Mouse (Mus musculus) myocyte (in vitro differentiated cells): ENCODE data around the gene Hist1h4n. TPM values are rescaled to one million over a fixed set of nuclear protein-coding genes. Genes with fewer than 3 reads are reported as not detected.
"Not testable (repeated sequence)": the region's sequence is repeated elsewhere in the genome, so short reads cannot be mapped to it uniquely, and the experiment has no call there.

Experiments used
- H3K27me3 ChIP-seq: one replicate; pipeline ENCODE4 v1.6.1; 2011; ENCODE audit not compliant: control insufficient read depth, insufficient read depth, insufficient read length
- H3K36me3 ChIP-seq: one replicate; pipeline ENCODE4 v1.6.1; 2011; ENCODE audit not compliant: control insufficient read depth, insufficient read depth
- H3K4me2 ChIP-seq: one replicate; pipeline ENCODE4 v1.6.1; 2011; ENCODE audit warnings: low read depth, control low read depth
- H3K4me3 ChIP-seq: one replicate; pipeline ENCODE4 v1.5.1; 2011; ENCODE audit warnings: mild to moderate bottlenecking, control low read depth, moderate library complexity
- H3K79me2 ChIP-seq: one replicate; pipeline ENCODE4 v1.6.1; 2011; ENCODE audit not compliant: control insufficient read depth, insufficient read depth
- H3ac ChIP-seq: one replicate; pipeline ENCODE4 v1.6.1; 2011; ENCODE audit not compliant: control insufficient read depth, insufficient read length
- CEBPB ChIP-seq: IDR thresholded peaks from 2 replicates; pipeline ENCODE4 v1.6.1; 2011; ENCODE audit warnings: mild to moderate bottlenecking, moderate library complexity; ENCODE audit not compliant: poor library complexity, insufficient read depth, severe bottlenecking
- E2F4 ChIP-seq: IDR thresholded peaks from one replicate; pipeline ENCODE4 v1.6.1; 2011; ENCODE audit warnings: mild to moderate bottlenecking, control low read depth, moderate library complexity; ENCODE audit not compliant: insufficient read depth
- MAX ChIP-seq: IDR thresholded peaks from one replicate; pipeline ENCODE4 v1.6.1; 2011; ENCODE audit warnings: low read depth, mild to moderate bottlenecking, control low read depth
- MYOD1 ChIP-seq, 3 experiments: IDR thresholded peaks; one replicate each; pipeline ENCODE4 v1.6.1; 2011; ENCODE audit warnings: control low read depth in 2 of 3, low read depth in 2 of 3, mild to moderate bottlenecking in 2 of 3, moderate library complexity in 1 of 3; ENCODE audit not compliant: insufficient read length in 2 of 3, control insufficient read depth in 1 of 3
- MYOG ChIP-seq, 3 experiments: IDR thresholded peaks; one replicate each; pipeline ENCODE4 v1.6.1; 2011; ENCODE audit warnings: control low read depth in 2 of 3, low read depth in 2 of 3, mild to moderate bottlenecking in 2 of 3; ENCODE audit not compliant: insufficient read length in 2 of 3, control insufficient read depth in 1 of 3, insufficient read depth in 1 of 3
- POLR2A ChIP-seq: IDR thresholded peaks from one replicate; pipeline ENCODE4 v1.6.1; 2011; ENCODE audit warnings: low read depth, mild to moderate bottlenecking, control low read depth, moderate library complexity; ENCODE audit not compliant: insufficient read length
- POLR2AphosphoS2 ChIP-seq: IDR thresholded peaks from one replicate; pipeline ENCODE4 v1.6.1; 2011; ENCODE audit warnings: low read depth, control low read depth; ENCODE audit not compliant: insufficient read length
- REST ChIP-seq: IDR thresholded peaks from one replicate; pipeline ENCODE4 v1.6.1; 2011; ENCODE audit warnings: mild to moderate bottlenecking, control low read depth, moderate library complexity; ENCODE audit not compliant: insufficient read depth, insufficient read length
- SRF ChIP-seq: IDR thresholded peaks from one replicate; pipeline ENCODE4 v1.6.1; 2011; ENCODE audit warnings: low read depth; ENCODE audit not compliant: control insufficient read depth, insufficient read length
- TCF12 ChIP-seq: IDR thresholded peaks from one replicate; pipeline ENCODE4 v1.6.1; 2011; ENCODE audit warnings: mild to moderate bottlenecking, control low read depth; ENCODE audit not compliant: poor library complexity, insufficient read depth, severe bottlenecking
- TCF3 ChIP-seq: IDR thresholded peaks from one replicate; pipeline ENCODE4 v1.6.1; 2011; ENCODE audit warnings: low read depth, control low read depth; ENCODE audit not compliant: insufficient read length
- USF1 ChIP-seq: IDR thresholded peaks from one replicate; pipeline ENCODE4 v1.6.1; 2011; ENCODE audit warnings: low read depth, mild to moderate bottlenecking, control low read depth, moderate library complexity
- polyA plus RNA-seq: library from polyadenylated mRNA; unstranded; fragments of >200 nt; fragmentation: generic; extraction: Trizol; gene quantifications from one replicate; pipeline ENCODE4 v1.2.1, GENCODE M21; 2012; ENCODE audit warnings: missing spikeins

Gene Hist1h4n
- polyA plus RNA-seq, 1 experiment, result 19.7 TPM

GRCm38 (mm10) chr13:21828511-21828910, 3.5 kb downstream of the Hist1h4n start:
- Histone ChIP-seq H3K36me3 (no peaks in the 10 kb centered on the region), H3K27me3 (no peaks in the 10 kb centered on the region), H3K4me3 (no peak overlapping the region), H3K79me2 (no peaks in the 10 kb centered on the region), H3K4me2 (no peak overlapping the region), H3ac (no peak overlapping the region)
- no peak for TF ChIP-seq POLR2AphosphoS2
- no peak for TF ChIP-seq MAX
- no peak for TF ChIP-seq MYOG (IDR thresholded peaks at IDR 0.05; ENCODE audit: control insufficient read depth in 1 of 3, insufficient read depth in 1 of 3, insufficient read length in 2 of 3, low read depth in 2 of 3)
- TF ChIP-seq USF1, result no peak
- no peak for TF ChIP-seq POLR2A
- no peak for TF ChIP-seq MYOD1 (IDR thresholded peaks at IDR 0.05; ENCODE audit: control insufficient read depth in 1 of 3, insufficient read length in 2 of 3, low read depth in 2 of 3)
- TF ChIP-seq TCF3, result no peak
- no peak for TF ChIP-seq REST
- TF ChIP-seq E2F4, result no peak
- TF ChIP-seq TCF12, result no peak
- no peak for TF ChIP-seq CEBPB
- TF ChIP-seq SRF, result no peak

GRCm38 (mm10) chr13:21820082-21820890, 11.7 kb downstream of the Hist1h4n start:
- not testable (repeated sequence) for H3K4me2 ChIP-seq, H3K27me3 ChIP-seq, H3K79me2 ChIP-seq, H3ac ChIP-seq, H3K4me3 ChIP-seq, H3K36me3 ChIP-seq

GRCm38 (mm10) chr13:21812092-21812491, 19.9 kb downstream of the Hist1h4n start:
- not testable (repeated sequence) for H3ac ChIP-seq, H3K27me3 ChIP-seq, H3K36me3 ChIP-seq, H3K79me2 ChIP-seq, H3K4me3 ChIP-seq
- peak overlapping the region; percentile 50 for H3K4me2 ChIP-seq
- TF ChIP-seq POLR2A, result peak; percentile 34
- TF ChIP-seq USF1, result peak; percentile 11
- peak; percentile 33 for TF ChIP-seq POLR2AphosphoS2

GRCm38 (mm10) chr13:21811539-21811938, 20.5 kb downstream of the Hist1h4n start, which contains the start of gene Hist1h4m:
Gene Hist1h4m (plus strand): TSS chr13:21811746.
- not testable (repeated sequence) for H3ac ChIP-seq, H3K79me2 ChIP-seq, H3K4me3 ChIP-seq, H3K36me3 ChIP-seq, H3K27me3 ChIP-seq
- peak within 1 kb of the TSS; percentile 50 for H3K4me2 ChIP-seq

- H3K4me2 ChIP-seq, H3K27me3 ChIP-seq, H3ac ChIP-seq, H3K36me3 ChIP-seq, H3K79me2 ChIP-seq, H3K4me3 ChIP-seq: not testable (repeated sequence)
Measured at GRCm38 (mm10) chr13:21811074-21811473, 20.9 kb downstream of the Hist1h4n start.

- not testable (repeated sequence) for H3K79me2 ChIP-seq, H3K4me3 ChIP-seq
Measured at GRCm38 (mm10) chr13:21810073-21810472, 21.9 kb downstream of the Hist1h4n start, which contains the start of the genes Hist1h2bq and Hist1h2ao. Gene Hist1h2bq (minus strand): TSS chr13:21810197. Gene Hist1h2ao (plus strand): TSS chr13:21810465.

GRCm38 (mm10) chr13:21803058-21803457, 28.9 kb downstream of the Hist1h4n start:
- not testable (repeated sequence) for H3K27me3 ChIP-seq, H3K4me2 ChIP-seq, H3K79me2 ChIP-seq, H3ac ChIP-seq, H3K36me3 ChIP-seq, H3K4me3 ChIP-seq

More at GRCm38 (mm10) chr13:21810073-21810472, 21.9 kb downstream of the Hist1h4n start, which contains the start of the genes Hist1h2bq and Hist1h2ao:
- H3K36me3 ChIP-seq, H3ac ChIP-seq, H3K27me3 ChIP-seq, H3K4me2 ChIP-seq: not testable (repeated sequence)

GRCm38 (mm10) chr13:21797163-21797562, 34.8 kb downstream of the Hist1h4n start:
- H3K27me3 ChIP-seq, H3K36me3 ChIP-seq, H3K79me2 ChIP-seq, H3K4me2 ChIP-seq, H3ac ChIP-seq, H3K4me3 ChIP-seq: not testable (repeated sequence)
